Mouse (Mus musculus): ENCODE results near the gene R3hdm1.

Gene R3hdm1

GRCm38 (mm10) chr1:128102641-128103461 is at the start of gene R3hdm1, which contains the start of gene Zranb3:
Gene R3hdm1, plus strand, starts transcription at chr1:128103301.
Gene Zranb3, minus strand, starts transcription at chr1:128103047.
- peak; percentile 99 for DNase-seq (ENCODE audit: low read depth, low spot score)

- no peak for DNase-seq (ENCODE audit: low read depth, low spot score)
Observed at GRCm38 (mm10) chr1:128057269-128057668, 45.8 kb upstream of the R3hdm1 start.

- no peak for DNase-seq (ENCODE audit: low read depth, low spot score)
Observed at GRCm38 (mm10) chr1:128058625-128059024, 44.5 kb upstream of the R3hdm1 start.

- DNase-seq (ENCODE audit: low read depth, low spot score): no peak
Observed at GRCm38 (mm10) chr1:128060655-128061344, 42.3 kb upstream of the R3hdm1 start.

- DNase-seq (ENCODE audit: low read depth, low spot score): no peak
Observed at GRCm38 (mm10) chr1:128061401-128061800, 41.7 kb upstream of the R3hdm1 start.

- DNase-seq (ENCODE audit: low read depth, low spot score): no peak
Observed at GRCm38 (mm10) chr1:128062167-128062566, 40.9 kb upstream of the R3hdm1 start.

GRCm38 (mm10) chr1:128064716-128065115 is 38.4 kb upstream of the R3hdm1 start:
- DNase-seq (ENCODE audit: low read depth, low spot score): no peak

- DNase-seq (ENCODE audit: low read depth, low spot score): peak; percentile 28
Observed at GRCm38 (mm10) chr1:128068945-128069397, 34.1 kb upstream of the R3hdm1 start.

GRCm38 (mm10) chr1:128070003-128070402 is 33.1 kb upstream of the R3hdm1 start:
- DNase-seq (ENCODE audit: low read depth, low spot score): no peak

- no peak for DNase-seq (ENCODE audit: low read depth, low spot score)
Observed at GRCm38 (mm10) chr1:128073051-128073450, 30.1 kb upstream of the R3hdm1 start.

GRCm38 (mm10) chr1:128076791-128077479 is 26.2 kb upstream of the R3hdm1 start:
- no peak for DNase-seq (ENCODE audit: low read depth, low spot score)

- DNase-seq (ENCODE audit: low read depth, low spot score): no peak
Observed at GRCm38 (mm10) chr1:128077788-128078187, 25.3 kb upstream of the R3hdm1 start.

- no peak for DNase-seq (ENCODE audit: low read depth, low spot score)
Observed at GRCm38 (mm10) chr1:128078646-128079045, 24.5 kb upstream of the R3hdm1 start.

GRCm38 (mm10) chr1:128080936-128081696 is 22.0 kb upstream of the R3hdm1 start:
- DNase-seq (ENCODE audit: low read depth, low spot score): no peak

- DNase-seq (ENCODE audit: low read depth, low spot score): no peak
Observed at GRCm38 (mm10) chr1:128081873-128082272, 21.2 kb upstream of the R3hdm1 start.

GRCm38 (mm10) chr1:128082800-128083199 is 20.3 kb upstream of the R3hdm1 start:
- DNase-seq (ENCODE audit: low read depth, low spot score): no peak

GRCm38 (mm10) chr1:128094686-128095085 is 8.4 kb upstream of the R3hdm1 start:
- DNase-seq (ENCODE audit: low read depth, low spot score): no peak

GRCm38 (mm10) chr1:128098309-128098708 is 4.8 kb upstream of the R3hdm1 start:
- DNase-seq (ENCODE audit: low read depth, low spot score): no peak

GRCm38 (mm10) chr1:128102251-128102640 is 855 bp upstream of the R3hdm1 start:
- peak; percentile 81 for DNase-seq (ENCODE audit: low read depth, low spot score)

GRCm38 (mm10) chr1:128103520-128104088 is 503 bp downstream of the R3hdm1 start:
- peak; percentile 52 for DNase-seq (ENCODE audit: low read depth, low spot score)

All from mesoderm, embryonic 11.5 days (tissue).